Mouse (Mus musculus) right cerebral cortex, adult 18-20 months (tissue): ENCODE data around the gene Mex3b.

Experiments used
- DNase-seq: peaks from one replicate; pipeline ENCODE4 v3.0.0; 2022; ENCODE audit warnings: mixed read lengths

Gene Mex3b

GRCm38 (mm10) chr7:82868309-82869230 is 1.4 kb downstream of the Mex3b start:
- peak; percentile 48 for DNase-seq

GRCm38 (mm10) chr7:82869231-82870147 is 2.4 kb downstream of the Mex3b start:
- DNase-seq: peak; percentile 60

GRCm38 (mm10) chr7:82870148-82870513 is 3.0 kb downstream of the Mex3b start:
- DNase-seq: no peak

- no peak for DNase-seq
Observed at GRCm38 (mm10) chr7:82876551-82876950, 9.4 kb downstream of the Mex3b start.

- no peak for DNase-seq
Observed at GRCm38 (mm10) chr7:82880016-82880415, 12.9 kb downstream of the Mex3b start.

GRCm38 (mm10) chr7:82880700-82881099 is 13.6 kb downstream of the Mex3b start:
- DNase-seq: no peak

GRCm38 (mm10) chr7:82890317-82890850 is 23.3 kb downstream of the Mex3b start:
- no peak for DNase-seq

- DNase-seq: no peak
Observed at GRCm38 (mm10) chr7:82890875-82891515, 23.9 kb downstream of the Mex3b start.

- no peak for DNase-seq
Observed at GRCm38 (mm10) chr7:82894366-82894765, 27.2 kb downstream of the Mex3b start.

- no peak for DNase-seq
Observed at GRCm38 (mm10) chr7:82895606-82896005, 28.5 kb downstream of the Mex3b start.

GRCm38 (mm10) chr7:82896750-82897149 is 29.6 kb downstream of the Mex3b start:
- DNase-seq: no peak

- DNase-seq: no peak
Observed at GRCm38 (mm10) chr7:82899459-82900297, 32.5 kb downstream of the Mex3b start.

GRCm38 (mm10) chr7:82903006-82903405 is 35.9 kb downstream of the Mex3b start:
- DNase-seq: no peak

- DNase-seq: no peak
Observed at GRCm38 (mm10) chr7:82905527-82905926, 38.4 kb downstream of the Mex3b start.

GRCm38 (mm10) chr7:82907081-82907480 is 39.9 kb downstream of the Mex3b start:
- no peak for DNase-seq

GRCm38 (mm10) chr7:82910536-82911384 is 43.6 kb downstream of the Mex3b start:
- DNase-seq: no peak

GRCm38 (mm10) chr7:82911501-82911900 is 44.4 kb downstream of the Mex3b start:
- no peak for DNase-seq

- DNase-seq: no peak
Observed at GRCm38 (mm10) chr7:82914297-82914696, 47.2 kb downstream of the Mex3b start.
